11 mouse cellular contexts compared by ENCODE assay signal in the genomic region with DNA sequence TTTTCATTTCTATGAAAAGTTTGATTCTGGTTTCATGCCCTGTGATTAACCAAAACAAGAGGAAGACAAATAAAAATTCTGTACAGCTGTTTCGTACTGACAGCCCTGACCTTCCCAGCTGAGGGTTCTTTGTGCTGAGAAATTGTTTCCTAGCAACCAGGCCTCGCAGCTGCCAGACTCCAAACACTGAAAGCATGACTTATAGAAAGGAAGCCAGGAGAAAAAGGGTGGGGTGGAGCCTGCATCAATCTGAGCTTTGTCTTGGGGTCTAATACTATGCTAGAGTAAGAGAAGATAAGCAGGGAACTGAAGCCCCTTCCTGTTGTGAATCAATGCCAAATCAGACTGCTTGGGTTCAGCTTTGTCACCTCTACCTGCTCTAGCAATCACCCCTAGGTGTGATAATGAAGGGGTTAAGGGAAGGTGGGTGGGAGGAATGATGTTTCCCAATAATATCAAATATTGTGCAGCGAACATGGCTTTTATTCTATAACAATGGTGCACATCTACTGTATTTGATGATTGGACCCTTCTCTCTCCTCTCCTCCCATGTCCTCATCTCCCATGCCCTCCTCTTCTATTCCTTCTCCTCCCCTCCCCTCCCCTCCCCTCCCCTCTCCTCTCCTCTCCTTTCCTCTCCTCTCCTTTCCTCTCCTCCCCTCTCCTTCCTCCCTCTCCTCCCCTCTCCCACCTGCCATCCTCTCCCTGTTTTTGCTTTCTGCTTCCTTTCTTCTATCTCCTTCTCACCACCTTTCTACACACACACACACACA. TPM values are rescaled to one million over a fixed set of nuclear protein-coding genes. Genes with fewer than 3 reads are reported as not detected.
DNase-seq lines count a peak whose midpoint lies in the region; ATAC-seq lines count a peak whose summit lies in the region.
"Had no signal": no experiment of that assay in that cellular context is flagged by ENCODE, and none has a peak within 500 bp of the region (broad histone marks: within the 10 kb centered on the region; RNA-seq: fewer than 3 reads in every experiment).

No protein-coding gene starts in this region.

- H3K4me3 ChIP-seq in lung, embryonic 16.5 days (ENCODE audit: low read length), result no peak overlapping the region
- H3K4me3 ChIP-seq in forebrain, embryonic 10.5 days, result no peak overlapping the region
- no peak overlapping the region for H3K4me3 ChIP-seq in intestine, embryonic 15.5 days (replicated peaks)
- no peak overlapping the region for H3K4me3 ChIP-seq in liver, embryonic 11.5 days (ENCODE audit: low read depth, low read length)

- no peaks in the 10 kb centered on the region for H3K9me3 ChIP-seq in lung, embryonic 16.5 days (ENCODE audit: control insufficient read depth, low read length)
- no peaks in the 10 kb centered on the region for H3K9me3 ChIP-seq in forebrain, embryonic 10.5 days
- H3K9me3 ChIP-seq in intestine, embryonic 15.5 days, result no peaks in the 10 kb centered on the region
- no peaks in the 10 kb centered on the region for H3K9me3 ChIP-seq in liver, embryonic 11.5 days (ENCODE audit: control insufficient read depth, low read length)

- H3K4me1 ChIP-seq in lung, embryonic 16.5 days (replicated peaks; ENCODE audit: control insufficient read depth, insufficient read depth, low read length), result no peaks in the 10 kb centered on the region
- peaks cover 15% of the 10 kb centered on the region for H3K4me1 ChIP-seq in forebrain, embryonic 10.5 days
- no peaks in the 10 kb centered on the region for H3K4me1 ChIP-seq in intestine, embryonic 15.5 days (replicated peaks)
- H3K4me1 ChIP-seq in liver, embryonic 11.5 days (replicated peaks; ENCODE audit: control insufficient read depth, insufficient read depth, low read length), result no peaks in the 10 kb centered on the region

- no peak for DNase-seq in lung, adult 18-20 months
- DNase-seq in forebrain, embryonic 10.5 days (ENCODE audit: extremely low spot score, low spot score), result peak; percentile 38
- peak; percentile 52 for DNase-seq in retina, embryonic 14.5 days (ENCODE audit: low spot score)
- DNase-seq in thymus, postnatal 25 days, result no peak
- no peak for DNase-seq in liver, embryonic 11.5 days (ENCODE audit: low spot score)
- DNase-seq in adrenal gland, adult (ENCODE audit: inconsistent age in 2 of 2, low spot score in 1 of 2), result no peak
- DNase-seq: cerebellum, postnatal 14 days had no signal

- peak; percentile 49; the same call in 1 of the 2 replicates for ATAC-seq in lung, embryonic 16.5 days (ENCODE audit: low read depth)
- 0 out of 2 replicates have a peak, but pooled peaks have one; percentile 43 for ATAC-seq in intestine, embryonic 15.5 days
- no peak for ATAC-seq in liver, embryonic 11.5 days (replicated peaks; ENCODE audit: low FRiP score)
- ATAC-seq: Patski had no signal

- H3K4me2 ChIP-seq in lung, embryonic 16.5 days (ENCODE audit: low read depth, low read length), result no peak overlapping the region
- no peak overlapping the region for H3K4me2 ChIP-seq in intestine, embryonic 15.5 days (replicated peaks)
- no peak overlapping the region for H3K4me2 ChIP-seq in liver, embryonic 11.5 days

- H3K27me3 ChIP-seq in lung, embryonic 16.5 days (ENCODE audit: control insufficient read depth, insufficient read depth, low read depth, low read length), result no peaks in the 10 kb centered on the region
- H3K27me3 ChIP-seq in forebrain, embryonic 10.5 days (ENCODE audit: poor library complexity, severe bottlenecking), result peaks cover 75% of the 10 kb centered on the region
- H3K27me3 ChIP-seq in intestine, embryonic 15.5 days (replicated peaks), result no peaks in the 10 kb centered on the region
- no peaks in the 10 kb centered on the region for H3K27me3 ChIP-seq in liver, embryonic 11.5 days (replicated peaks; ENCODE audit: control insufficient read depth, insufficient read depth, low read length)

- no peak overlapping the region for H3K27ac ChIP-seq in lung, embryonic 16.5 days (ENCODE audit: low read length)
- peak overlapping the region; percentile 30; the same call in 1 of the 2 replicates for H3K27ac ChIP-seq in forebrain, embryonic 10.5 days
- no peak overlapping the region for H3K27ac ChIP-seq in intestine, embryonic 15.5 days
- no peak overlapping the region for H3K27ac ChIP-seq in liver, embryonic 11.5 days (ENCODE audit: low read depth, low read length)

- H3K9ac ChIP-seq in lung, embryonic 16.5 days (ENCODE audit: low read length), result no peak overlapping the region
- no peak overlapping the region for H3K9ac ChIP-seq in intestine, embryonic 15.5 days
- no peak overlapping the region for H3K9ac ChIP-seq in liver, embryonic 11.5 days (ENCODE audit: low read depth, low read length)

- no peaks in the 10 kb centered on the region for H3K36me3 ChIP-seq in lung, embryonic 16.5 days (ENCODE audit: control insufficient read depth, insufficient read depth, low read length)
- no peaks in the 10 kb centered on the region for H3K36me3 ChIP-seq in forebrain, embryonic 10.5 days (replicated peaks)
- no peaks in the 10 kb centered on the region for H3K36me3 ChIP-seq in intestine, embryonic 15.5 days
- H3K36me3 ChIP-seq in liver, embryonic 11.5 days (ENCODE audit: control insufficient read depth, insufficient read depth, low read length), result no peaks in the 10 kb centered on the region

- 17% methylated on average over 3 of the region's 3 CpGs for WGBS in lung, embryonic 16.5 days
- WGBS in forebrain, embryonic 10.5 days, result 35% methylated on average over 3 of the region's 3 CpGs
- 44% methylated on average over 3 of the region's 3 CpGs for WGBS in intestine, embryonic 15.5 days
- 48% methylated on average over 3 of the region's 3 CpGs for WGBS in liver, embryonic 11.5 days

RNA-seq across cellular contexts. Expression of a gene that starts 26.2 kb away (rescaled TPM):
- 1.3 and 1.7 TPM in 2 replicates for polyA plus RNA-seq in lung, embryonic 16.5 days (2015; fragmentation: Nextera tagmentation; extraction: Ambion mirVana)
- polyA plus RNA-seq in forebrain, embryonic 10.5 days (2016; fragmentation: Nextera tagmentation; extraction: Ambion mirVana), result 9.8 and 17.4 TPM in 2 replicates
- polyA plus RNA-seq in intestine, embryonic 15.5 days (2015; fragmentation: Nextera tagmentation; extraction: Ambion mirVana), result 2.8 and 3.3 TPM in 2 replicates
- 1.2 and 1.4 TPM in 2 replicates for polyA plus RNA-seq in liver, embryonic 11.5 days (2014; fragmentation: Nextera tagmentation; extraction: Ambion mirVana)
- polyA plus RNA-seq: gonadal fat pad, adult 2 months had no signal

Comparison
In these comparisons a context has a peak if more than half of its experiments do, and no peak if none do; other contexts are left out.
1. DNase-seq: peak in forebrain, embryonic 10.5 days (single experiment) and retina, embryonic 14.5 days (single experiment); none in lung, adult 18-20 months (0 of 2), thymus, postnatal 25 days (single experiment), liver, embryonic 11.5 days (single experiment) and adrenal gland, adult (0 of 2).